Mouse (Mus musculus): ENCODE measurements around the gene Ddx49. TPM values are rescaled to one million over a fixed set of nuclear protein-coding genes. Genes with fewer than 3 reads are reported as not detected.

Ddx49 gene
- polyA plus RNA-seq, 1 experiment: 2.8 TPM

DNA sequence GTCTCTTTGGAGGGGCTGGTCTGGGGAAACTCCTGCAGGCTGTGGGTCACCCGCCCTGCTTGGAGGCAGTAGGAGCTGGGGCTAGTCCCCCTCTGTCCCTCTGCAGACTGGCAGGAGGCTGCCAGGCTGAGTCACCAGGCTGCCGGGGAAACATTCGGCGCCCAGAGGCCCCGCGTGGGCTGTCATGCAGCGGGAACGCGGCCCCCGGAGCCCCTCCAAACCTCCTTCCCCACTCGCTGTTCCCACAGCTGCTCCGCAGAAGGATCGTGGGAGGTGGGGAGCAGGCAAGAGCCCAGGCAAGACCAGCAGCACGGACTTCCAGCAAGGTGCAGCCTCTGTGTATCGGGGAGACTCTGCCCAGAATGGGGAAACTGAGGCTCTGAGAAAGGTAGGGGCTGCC lies 24.1 kb downstream of the Ddx49 start:
- Histone ChIP-seq H3K4me1 (ENCODE audit: control insufficient read depth) (peaks cover 46% of the 10 kb centered on the region), H3K4me3 (replicated peaks) (no peak overlapping the region)

GRCm38 (mm10) chr8:70276476-70276875 lies 25.8 kb downstream of the Ddx49 start:
- no peak for TF ChIP-seq TAL1 (IDR thresholded peaks at IDR 0.05; ENCODE audit: low read length)
- no peak for TF ChIP-seq GATA1 (IDR thresholded peaks at IDR 0.05; ENCODE audit: low read length)
- peaks cover 4% of the 10 kb centered on the region for H3K27me3 ChIP-seq (ENCODE audit: control insufficient read depth)

More for the DNA sequence above, 24.1 kb downstream of the Ddx49 start:
- Histone ChIP-seq H3K36me3 (ENCODE audit: control insufficient read depth) (no peaks in the 10 kb centered on the region), H3K27me3 (ENCODE audit: control insufficient read depth) (peaks cover 15% of the 10 kb centered on the region), H3K9me3 (ENCODE audit: control insufficient read depth, low read length) (no peaks in the 10 kb centered on the region)
- TF ChIP-seq TAL1 (IDR thresholded peaks at IDR 0.05; ENCODE audit: low read length): no peak
- TF ChIP-seq GATA1 (IDR thresholded peaks at IDR 0.05; ENCODE audit: low read length): no peak

GRCm38 (mm10) chr8:70274350-70274749 lies 27.9 kb downstream of the Ddx49 start:
- Histone ChIP-seq H3K4me3 (replicated peaks) (no peak overlapping the region), H3K27me3 (ENCODE audit: control insufficient read depth) (peaks cover 4% of the 10 kb centered on the region), H3K4me1 (ENCODE audit: control insufficient read depth) (peaks cover 53% of the 10 kb centered on the region), H3K9me3 (ENCODE audit: control insufficient read depth, low read length) (no peaks in the 10 kb centered on the region), H3K36me3 (ENCODE audit: control insufficient read depth) (no peaks in the 10 kb centered on the region)
- TF ChIP-seq GATA1 (IDR thresholded peaks at IDR 0.05; ENCODE audit: low read length) (no peak), TAL1 (IDR thresholded peaks at IDR 0.05; ENCODE audit: low read length) (no peak)

More at GRCm38 (mm10) chr8:70276476-70276875, 25.8 kb downstream of the Ddx49 start:
- Histone ChIP-seq H3K4me1 (ENCODE audit: control insufficient read depth) (peaks cover 52% of the 10 kb centered on the region), H3K4me3 (replicated peaks) (no peak overlapping the region), H3K36me3 (ENCODE audit: control insufficient read depth) (no peaks in the 10 kb centered on the region), H3K9me3 (ENCODE audit: control insufficient read depth, low read length) (no peaks in the 10 kb centered on the region)

GRCm38 (mm10) chr8:70272949-70273348 lies 29.3 kb downstream of the Ddx49 start:
- H3K36me3 ChIP-seq (ENCODE audit: control insufficient read depth): no peaks in the 10 kb centered on the region
- no peaks in the 10 kb centered on the region for H3K27me3 ChIP-seq (ENCODE audit: control insufficient read depth)
- TF ChIP-seq GATA1 (IDR thresholded peaks at IDR 0.05; ENCODE audit: low read length): no peak
- TF ChIP-seq TAL1 (IDR thresholded peaks at IDR 0.05; ENCODE audit: low read length): no peak
- no peaks in the 10 kb centered on the region for H3K9me3 ChIP-seq (ENCODE audit: control insufficient read depth, low read length)
- peaks cover 59% of the 10 kb centered on the region for H3K4me1 ChIP-seq (ENCODE audit: control insufficient read depth)
- H3K4me3 ChIP-seq (replicated peaks): no peak overlapping the region

GRCm38 (mm10) chr8:70268799-70269565 lies 33.3 kb downstream of the Ddx49 start:
- peaks cover 55% of the 10 kb centered on the region for H3K4me1 ChIP-seq (ENCODE audit: control insufficient read depth)

DNA sequence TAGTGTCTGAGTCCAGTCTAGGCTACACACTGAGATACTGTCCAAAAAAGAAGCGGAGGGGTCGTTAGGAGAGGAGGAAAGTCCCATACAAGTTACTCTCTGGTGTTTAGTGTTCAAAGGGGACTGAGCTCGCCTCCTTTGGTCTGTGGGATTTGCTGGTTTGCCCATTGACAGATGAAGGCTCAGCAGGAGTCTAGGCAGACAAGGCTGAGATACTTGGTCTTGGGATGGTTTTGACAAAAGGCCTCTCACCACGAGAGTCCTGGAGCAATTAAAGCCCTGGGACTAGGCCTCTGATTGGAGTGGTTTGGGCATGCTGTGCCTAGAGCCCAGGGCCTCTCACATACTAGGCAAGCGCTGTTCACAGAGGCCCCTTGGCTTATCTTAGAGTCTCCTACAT lies 34.0 kb downstream of the Ddx49 start:
- peaks cover 49% of the 10 kb centered on the region for H3K4me1 ChIP-seq (ENCODE audit: control insufficient read depth)
- no peak overlapping the region for H3K4me3 ChIP-seq (replicated peaks)
- TF ChIP-seq TAL1 (IDR thresholded peaks at IDR 0.05; ENCODE audit: low read length): no peak
- TF ChIP-seq GATA1 (IDR thresholded peaks at IDR 0.05; ENCODE audit: low read length): no peak
- no peaks in the 10 kb centered on the region for H3K9me3 ChIP-seq (ENCODE audit: control insufficient read depth, low read length)
- peaks cover 23% of the 10 kb centered on the region for H3K36me3 ChIP-seq (ENCODE audit: control insufficient read depth)
- H3K27me3 ChIP-seq (ENCODE audit: control insufficient read depth): no peaks in the 10 kb centered on the region

More at GRCm38 (mm10) chr8:70268799-70269565, 33.3 kb downstream of the Ddx49 start:
- no peak overlapping the region for H3K4me3 ChIP-seq (replicated peaks)
- no peaks in the 10 kb centered on the region for H3K27me3 ChIP-seq (ENCODE audit: control insufficient read depth)
- TF ChIP-seq GATA1 (IDR thresholded peaks at IDR 0.05; ENCODE audit: low read length) (no peak), TAL1 (IDR thresholded peaks at IDR 0.05; ENCODE audit: low read length) (no peak)
- no peaks in the 10 kb centered on the region for H3K9me3 ChIP-seq (ENCODE audit: control insufficient read depth, low read length)
- H3K36me3 ChIP-seq (ENCODE audit: control insufficient read depth): peaks cover 16% of the 10 kb centered on the region

- H3K4me1 ChIP-seq (ENCODE audit: control insufficient read depth): peaks cover 43% of the 10 kb centered on the region
- TF ChIP-seq TAL1 (IDR thresholded peaks at IDR 0.05; ENCODE audit: low read length) (no peak), GATA1 (IDR thresholded peaks at IDR 0.05; ENCODE audit: low read length) (no peak)
- H3K27me3 ChIP-seq (ENCODE audit: control insufficient read depth): no peaks in the 10 kb centered on the region
Observed at GRCm38 (mm10) chr8:70267674-70268073, 34.6 kb downstream of the Ddx49 start.

GRCm38 (mm10) chr8:70259043-70259442 lies 43.2 kb downstream of the Ddx49 start:
- Histone ChIP-seq H3K4me3 (replicated peaks) (no peak overlapping the region), H3K4me1 (ENCODE audit: control insufficient read depth) (peaks cover 45% of the 10 kb centered on the region), H3K36me3 (ENCODE audit: control insufficient read depth) (peaks cover 99% of the 10 kb centered on the region), H3K27me3 (ENCODE audit: control insufficient read depth) (no peaks in the 10 kb centered on the region), H3K9me3 (ENCODE audit: control insufficient read depth, low read length) (no peaks in the 10 kb centered on the region)
- TF ChIP-seq GATA1 (IDR thresholded peaks at IDR 0.05; ENCODE audit: low read length) (no peak), TAL1 (IDR thresholded peaks at IDR 0.05; ENCODE audit: low read length) (no peak)

More at GRCm38 (mm10) chr8:70267674-70268073, 34.6 kb downstream of the Ddx49 start:
- H3K36me3 ChIP-seq (ENCODE audit: control insufficient read depth): peaks cover 29% of the 10 kb centered on the region
- no peak overlapping the region for H3K4me3 ChIP-seq (replicated peaks)
- H3K9me3 ChIP-seq (ENCODE audit: control insufficient read depth, low read length): no peaks in the 10 kb centered on the region

DNA sequence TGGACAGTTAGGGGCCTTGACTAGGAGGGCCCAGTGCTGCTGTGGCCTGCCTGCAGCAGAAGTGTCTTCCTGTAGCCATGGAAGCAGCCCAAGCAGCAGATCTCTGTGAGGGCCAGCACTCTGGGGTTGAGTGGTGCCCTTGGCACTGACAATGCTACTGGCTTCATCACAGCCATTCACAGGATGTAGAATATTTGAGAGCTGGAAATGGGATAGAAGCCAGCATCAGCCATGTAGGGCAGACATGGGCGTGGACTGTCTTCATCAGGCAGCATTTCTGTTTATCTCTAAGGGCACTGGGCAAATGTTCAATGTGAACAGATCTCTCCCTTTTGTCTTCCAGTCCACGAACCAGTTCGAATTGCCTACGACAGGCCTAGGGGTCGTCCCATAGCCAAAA lies 43.7 kb downstream of the Ddx49 start:
- peaks cover 99% of the 10 kb centered on the region for H3K36me3 ChIP-seq (ENCODE audit: control insufficient read depth)
- H3K4me3 ChIP-seq (replicated peaks): no peak overlapping the region
- H3K9me3 ChIP-seq (ENCODE audit: control insufficient read depth, low read length): no peaks in the 10 kb centered on the region
- no peaks in the 10 kb centered on the region for H3K27me3 ChIP-seq (ENCODE audit: control insufficient read depth)
- TF ChIP-seq GATA1 (IDR thresholded peaks at IDR 0.05; ENCODE audit: low read length) (no peak), TAL1 (IDR thresholded peaks at IDR 0.05; ENCODE audit: low read length) (no peak)
- H3K4me1 ChIP-seq (ENCODE audit: control insufficient read depth): peaks cover 45% of the 10 kb centered on the region

Data from erythroblast, embryonic 14.5 days (primary cell).